Mouse (Mus musculus) ZHBTc4 (cell line): ENCODE measurements around the gene Nck1.
A peak's percentile ranks its signal among the peaks of the same experiment; 100 is the strongest.

ENCODE experiments used
- DNase-seq: peaks from one replicate; pipeline ENCODE4 v3.0.0-alpha.2; 2011; ENCODE audit warnings: low read depth, low spot score

Gene Nck1

GRCm38 (mm10) chr9:100535618-100536262 is 10.2 kb downstream of the Nck1 start:
- no peak for DNase-seq

GRCm38 (mm10) chr9:100534686-100535085 is 11.2 kb downstream of the Nck1 start:
- DNase-seq = no peak

DNA sequence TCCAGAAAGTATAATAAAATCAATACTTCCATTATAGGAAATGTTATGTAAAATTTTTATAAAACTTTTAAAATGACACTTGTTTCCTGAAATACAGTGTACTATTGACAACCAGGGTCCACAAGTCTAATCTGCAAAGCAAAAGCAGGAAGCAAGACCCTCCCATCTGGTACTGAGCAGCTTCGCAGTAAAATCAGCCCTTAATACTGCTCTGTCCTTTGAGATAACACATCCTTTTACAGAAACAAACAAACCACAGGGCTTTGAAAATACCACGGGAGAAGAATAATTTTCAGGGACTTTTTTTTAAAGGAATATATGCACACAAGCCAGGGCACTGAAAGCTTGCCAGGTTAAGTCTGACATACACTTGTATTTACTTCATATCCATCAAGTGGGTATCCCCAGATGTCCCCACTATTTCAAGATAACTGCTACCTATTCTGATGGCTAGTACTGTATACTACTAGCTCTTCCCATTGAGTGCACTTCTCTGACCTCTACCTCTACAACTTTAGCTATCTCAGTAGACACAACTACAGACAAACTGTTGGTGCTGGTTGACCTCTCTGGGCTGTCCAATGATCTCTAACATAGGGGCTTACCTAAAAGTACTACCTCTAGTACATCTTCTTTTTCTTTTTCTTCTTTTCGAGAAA is 13.0 kb downstream of the Nck1 start:
- no peak for DNase-seq

GRCm38 (mm10) chr9:100531296-100531695 is 14.6 kb downstream of the Nck1 start:
- DNase-seq = no peak

DNA sequence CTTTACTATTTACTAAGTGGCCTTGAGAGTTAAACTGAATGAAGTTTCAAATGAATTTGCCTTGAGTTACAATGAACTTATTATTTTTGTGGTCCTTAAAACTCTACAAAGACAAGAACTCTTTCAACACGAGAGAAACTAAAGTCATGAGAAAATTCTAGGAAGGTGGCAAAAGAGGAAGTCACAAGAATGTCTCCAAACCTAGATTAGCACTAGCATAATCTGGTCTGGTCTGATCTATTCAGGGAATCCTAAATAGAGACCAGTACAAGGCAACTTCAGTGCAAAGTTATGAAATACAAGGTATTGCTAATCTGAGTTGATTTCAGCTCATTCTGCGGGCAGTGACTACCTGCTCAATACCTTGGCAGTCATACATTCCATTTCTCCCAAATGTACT is 20.7 kb downstream of the Nck1 start:
- no peak for DNase-seq

- DNase-seq = no peak
These were observed 23.9 kb downstream of the Nck1 start for GRCm38 (mm10) chr9:100522029-100522428.

- DNase-seq = peak; percentile 80
These were observed 25.3 kb downstream of the Nck1 start for GRCm38 (mm10) chr9:100520586-100520985.

- no peak for DNase-seq
These were observed 25.9 kb downstream of the Nck1 start for GRCm38 (mm10) chr9:100520012-100520411.

- no peak for DNase-seq
These were observed 38.4 kb downstream of the Nck1 start for GRCm38 (mm10) chr9:100507581-100507980.

GRCm38 (mm10) chr9:100506652-100507051 is 39.3 kb downstream of the Nck1 start:
- DNase-seq = no peak

DNA sequence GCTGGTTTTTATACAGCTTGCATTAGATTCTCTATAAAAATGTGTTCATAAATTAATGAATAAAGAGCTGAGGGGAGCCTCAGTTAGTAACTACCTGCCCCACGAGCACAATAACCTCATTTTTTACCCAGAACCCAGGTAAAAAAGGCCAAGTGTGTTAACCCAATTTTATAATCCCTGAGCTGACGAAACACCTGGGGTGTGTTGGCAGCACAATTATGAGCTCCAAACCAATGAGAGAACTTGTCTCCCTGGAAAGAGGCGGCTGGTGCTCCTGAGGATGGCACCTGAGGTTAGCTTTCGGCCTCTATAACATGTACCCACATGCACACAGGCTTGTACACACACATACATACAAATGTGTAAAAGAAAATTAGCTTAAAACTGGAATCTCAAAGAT is 40.4 kb downstream of the Nck1 start:
- DNase-seq = no peak

- no peak for DNase-seq
These were observed 52.2 kb downstream of the Nck1 start for GRCm38 (mm10) chr9:100493611-100494261.

GRCm38 (mm10) chr9:100491424-100491823 is 54.5 kb downstream of the Nck1 start:
- DNase-seq = no peak

GRCm38 (mm10) chr9:100488969-100489368 is 57.0 kb downstream of the Nck1 start:
- no peak for DNase-seq

GRCm38 (mm10) chr9:100488056-100488713 is 57.7 kb downstream of the Nck1 start:
- no peak for DNase-seq

DNA sequence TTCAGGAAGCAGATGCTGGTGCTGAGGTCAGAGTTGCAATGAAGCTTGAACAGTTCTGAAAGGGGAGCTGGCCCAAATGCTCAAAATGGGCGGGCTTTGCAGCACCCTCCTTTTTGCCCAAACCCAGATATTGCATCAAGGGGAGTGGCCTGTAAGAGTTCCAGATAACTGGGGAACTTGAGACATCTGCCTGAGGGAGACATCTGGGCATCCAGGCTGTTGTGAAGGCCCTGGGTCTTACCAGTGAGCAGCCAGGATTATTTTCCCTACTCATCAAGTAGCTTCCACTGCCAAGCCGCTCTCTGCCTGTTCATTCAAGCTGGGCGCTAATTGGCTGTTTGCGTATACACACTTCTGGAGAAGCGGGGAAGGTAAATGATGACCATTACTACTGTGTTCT is 59.5 kb downstream of the Nck1 start, which contains the start of gene Il20rb:
TSS of gene Il20rb (minus strand) at position 358 of the 400 bp plus-strand sequence.
- no peak for DNase-seq

DNA sequence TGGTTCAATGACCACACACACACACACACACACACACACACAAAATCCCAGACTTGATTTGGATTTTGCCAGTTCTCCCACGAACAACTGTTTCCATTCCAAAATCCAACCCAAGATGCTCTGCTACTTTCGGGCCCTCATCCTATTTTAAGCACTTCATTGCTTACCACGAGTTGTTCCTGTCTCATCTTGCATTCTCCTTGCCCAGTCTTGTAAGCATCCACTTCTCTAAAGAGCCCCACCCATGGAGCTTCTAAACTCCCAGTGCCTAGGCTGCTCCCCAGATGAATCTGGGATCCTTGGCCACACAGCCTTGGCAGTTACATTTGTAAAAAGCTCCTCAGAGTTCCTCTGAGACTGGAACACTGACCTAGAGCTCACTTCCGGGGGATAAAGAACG is 62.6 kb downstream of the Nck1 start:
- no peak for DNase-seq

DNA sequence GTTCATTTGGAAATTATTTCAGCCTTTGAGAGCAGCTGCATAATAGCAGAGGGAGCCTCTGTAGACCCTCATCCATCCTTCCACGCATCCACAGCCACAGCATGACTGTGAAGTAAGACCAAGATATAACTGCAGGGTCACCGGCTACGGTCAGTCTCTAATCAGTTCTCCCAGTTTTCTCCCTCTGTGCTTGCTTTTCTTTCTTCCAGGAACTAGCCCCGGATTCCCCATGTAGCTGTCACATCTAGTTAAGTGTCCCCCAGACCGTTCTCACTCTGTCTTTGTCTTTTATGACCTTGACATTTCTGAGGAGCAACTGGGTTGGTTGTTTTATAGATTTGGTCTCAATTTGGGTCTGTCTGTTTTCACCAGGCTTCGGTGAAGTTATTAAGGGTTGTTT is 64.3 kb downstream of the Nck1 start:
- DNase-seq = no peak

DNA sequence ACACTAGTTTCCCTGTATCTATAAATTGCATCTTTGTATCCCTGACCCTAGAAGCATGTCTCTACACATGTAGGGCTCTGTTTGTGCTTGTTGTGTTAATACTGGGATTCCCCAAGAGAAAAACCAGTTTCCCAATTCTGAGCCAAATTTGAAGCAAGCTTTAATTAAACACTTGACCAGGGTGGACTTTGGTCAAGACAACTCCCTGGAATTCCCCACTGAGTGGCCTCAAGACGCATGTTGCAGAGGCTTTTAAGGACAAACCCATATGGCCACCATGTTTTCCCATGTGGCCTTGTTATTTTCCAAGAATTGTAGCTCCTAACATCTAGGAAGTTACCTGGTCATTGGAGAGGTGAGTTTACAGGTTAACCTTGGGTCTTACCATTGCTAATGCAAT is 71.9 kb downstream of the Nck1 start:
- no peak for DNase-seq

DNA sequence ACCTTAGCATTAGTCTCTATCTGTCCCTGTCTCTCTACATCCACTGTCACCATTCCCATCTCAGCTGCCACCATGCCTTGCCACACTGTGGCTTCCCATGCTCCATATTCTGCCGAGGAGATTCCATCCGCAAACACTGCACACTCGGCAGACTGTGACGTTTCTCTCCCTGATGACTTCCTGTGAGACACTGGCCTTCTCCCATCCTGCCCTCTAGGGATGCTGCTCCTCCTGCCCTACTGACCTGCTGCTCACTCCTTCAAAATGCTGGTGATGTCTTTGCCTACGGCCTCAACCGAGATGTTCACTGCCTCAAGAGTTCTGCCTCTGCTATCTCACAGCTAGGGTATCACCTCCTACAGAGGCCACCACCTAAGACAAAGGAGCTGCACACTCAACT is 72.6 kb downstream of the Nck1 start:
- no peak for DNase-seq

- DNase-seq = no peak
These were observed 73.0 kb downstream of the Nck1 start for GRCm38 (mm10) chr9:100472931-100473330.

- DNase-seq = no peak
These were observed 74.4 kb downstream of the Nck1 start for GRCm38 (mm10) chr9:100471605-100471953.
